Mouse (Mus musculus): ENCODE results near the gene Anapc15-ps. TPM values are rescaled to one million over a fixed set of nuclear protein-coding genes. Genes with fewer than 3 reads are reported as not detected.

Gene Anapc15-ps
- polyA plus RNA-seq, 1 experiment from 2014 or later: not detected

DNA sequence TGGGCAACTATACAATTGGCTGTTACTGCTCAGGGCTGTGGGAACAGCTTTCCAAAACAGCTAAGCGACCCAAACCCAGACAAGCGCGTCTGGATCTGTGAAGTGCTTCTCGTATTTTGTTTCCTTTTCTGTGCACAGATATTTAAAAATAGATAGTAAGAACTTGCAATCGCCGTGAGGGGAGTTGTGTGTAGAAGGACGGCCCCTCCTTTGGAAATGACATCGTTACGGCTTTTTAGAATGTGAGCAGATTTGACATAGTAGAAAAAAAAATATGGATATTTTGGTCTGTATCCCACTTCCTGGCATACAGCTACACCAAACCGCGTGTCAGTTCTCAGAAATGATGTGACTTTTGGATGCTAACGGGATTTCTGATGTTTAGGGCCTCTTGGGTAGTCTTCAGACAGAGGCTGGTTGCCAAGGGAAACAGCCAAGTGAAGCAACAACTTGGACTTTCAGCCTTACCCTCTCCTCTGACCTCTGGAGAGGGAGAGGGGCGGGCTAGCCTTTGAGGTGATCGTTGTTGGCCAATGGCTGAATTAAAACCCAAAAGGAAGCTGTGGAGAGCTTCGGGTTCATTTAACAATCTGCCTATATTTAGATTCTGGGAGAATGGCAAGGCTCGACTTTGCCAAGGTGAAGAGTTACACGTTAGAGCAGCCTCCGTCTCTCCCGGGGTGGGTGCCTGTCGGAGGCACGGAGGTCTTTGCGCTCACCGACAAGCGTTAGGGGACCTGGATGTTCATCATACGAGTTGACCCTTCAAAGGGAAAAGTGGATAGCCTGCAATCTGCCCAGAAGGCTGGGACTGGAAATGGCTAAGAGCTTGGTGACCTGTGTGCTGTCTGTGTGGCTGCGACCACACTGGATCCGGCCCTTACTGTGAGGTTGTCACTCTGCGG lies 7.2 kb upstream of the Anapc15-ps start:
- ATAC-seq (ENCODE audit: low read depth): no peak
- 59% methylated on average over 28 of the region's 28 CpGs for WGBS

DNA sequence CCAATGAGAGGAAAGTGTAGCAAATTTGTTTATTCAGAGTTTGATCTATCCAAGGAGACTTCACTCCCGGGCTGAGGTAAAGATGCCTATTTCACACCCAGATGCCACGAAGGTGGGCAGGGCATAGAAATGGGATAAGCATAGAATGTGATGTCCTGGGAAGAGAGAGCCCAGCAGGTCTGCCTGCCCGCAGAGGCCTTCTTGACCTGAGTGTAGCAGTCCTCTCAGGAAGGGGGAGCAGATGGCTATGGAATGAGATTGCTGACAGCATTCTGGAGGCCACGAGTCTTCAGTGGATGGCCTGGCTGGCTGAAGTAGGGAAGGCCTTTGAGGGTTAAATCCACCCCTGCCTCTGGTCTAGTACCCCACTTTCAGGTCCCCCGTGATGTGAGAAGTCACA lies 5.9 kb upstream of the Anapc15-ps start:
- H3K4me1 ChIP-seq (ENCODE audit: control insufficient read depth, insufficient read depth, low read length): peaks cover 10% of the 10 kb centered on the region
- DNase-seq (ENCODE audit: low spot score): no peak
- WGBS: 77% methylated on average over 5 of the region's 5 CpGs

More for the DNA sequence above, 7.2 kb upstream of the Anapc15-ps start:
- peak; percentile 64 for DNase-seq (ENCODE audit: low spot score)
- Histone ChIP-seq H3K36me3 (ENCODE audit: control insufficient read depth, insufficient read depth, low read length) (no peaks in the 10 kb centered on the region), H3K9ac (ENCODE audit: low read depth, low read length) (0 out of 2 replicates have a peak overlapping the region, but pooled peaks have one; percentile 8), H3K27me3 (replicated peaks; ENCODE audit: control insufficient read depth, insufficient read depth, low read length) (no peaks in the 10 kb centered on the region), H3K4me1 (ENCODE audit: control insufficient read depth, insufficient read depth, low read length) (peaks cover 10% of the 10 kb centered on the region), H3K4me3 (ENCODE audit: low read depth, low read length) (peak overlapping the region; percentile 21), H3K9me3 (ENCODE audit: control insufficient read depth, low read length) (no peaks in the 10 kb centered on the region), H3K27ac (replicated peaks; ENCODE audit: low read depth, low read length) (peak overlapping the region; percentile 44; the same call in 1 of the 2 replicates), H3K4me2 (ENCODE audit: low read depth, low read length) (peak overlapping the region; percentile 23)

DNA sequence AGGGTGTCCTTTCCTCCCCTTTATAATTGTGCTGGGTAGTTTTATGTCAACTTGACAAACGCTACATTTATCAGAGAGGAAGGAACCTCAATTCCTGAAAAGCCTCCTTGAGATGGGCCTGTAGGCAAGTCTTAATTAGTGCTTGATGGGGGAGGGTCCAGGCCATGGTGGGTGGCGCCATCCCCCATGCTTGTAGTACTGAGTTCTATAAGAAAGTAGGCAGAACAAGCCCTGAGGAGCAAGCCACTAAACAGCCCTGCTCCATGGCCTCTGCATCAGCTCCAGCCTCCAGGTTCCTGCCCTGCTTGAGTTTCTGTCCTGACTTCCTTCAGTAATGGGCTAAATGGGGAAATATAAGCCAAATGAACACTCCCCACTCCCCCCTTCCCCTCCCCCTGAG lies 5.4 kb upstream of the Anapc15-ps start:
- 78% methylated on average over 2 of the region's 2 CpGs for WGBS
- Histone ChIP-seq H3K4me3 (ENCODE audit: low read depth, low read length) (no peak overlapping the region), H3K9ac (ENCODE audit: low read depth, low read length) (no peak overlapping the region), H3K27ac (replicated peaks; ENCODE audit: low read depth, low read length) (no peak overlapping the region), H3K36me3 (ENCODE audit: control insufficient read depth, insufficient read depth, low read length) (no peaks in the 10 kb centered on the region), H3K4me2 (ENCODE audit: low read depth, low read length) (no peak overlapping the region), H3K27me3 (replicated peaks; ENCODE audit: control insufficient read depth, insufficient read depth, low read length) (no peaks in the 10 kb centered on the region), H3K9me3 (ENCODE audit: control insufficient read depth, low read length) (no peaks in the 10 kb centered on the region), H3K4me1 (ENCODE audit: control insufficient read depth, insufficient read depth, low read length) (peaks cover 10% of the 10 kb centered on the region)
- no peak for DNase-seq (ENCODE audit: low spot score)
- no peak for ATAC-seq (ENCODE audit: low read depth)

More for the DNA sequence above, 5.9 kb upstream of the Anapc15-ps start:
- no peaks in the 10 kb centered on the region for H3K9me3 ChIP-seq (ENCODE audit: control insufficient read depth, low read length)
- no peak for ATAC-seq (ENCODE audit: low read depth)
- H3K36me3 ChIP-seq (ENCODE audit: control insufficient read depth, insufficient read depth, low read length): no peaks in the 10 kb centered on the region
- H3K9ac ChIP-seq (ENCODE audit: low read depth, low read length): no peak overlapping the region
- no peak overlapping the region for H3K27ac ChIP-seq (replicated peaks; ENCODE audit: low read depth, low read length)
- no peak overlapping the region for H3K4me3 ChIP-seq (ENCODE audit: low read depth, low read length)
- H3K27me3 ChIP-seq (replicated peaks; ENCODE audit: control insufficient read depth, insufficient read depth, low read length): no peaks in the 10 kb centered on the region
- H3K4me2 ChIP-seq (ENCODE audit: low read depth, low read length): no peak overlapping the region

DNA sequence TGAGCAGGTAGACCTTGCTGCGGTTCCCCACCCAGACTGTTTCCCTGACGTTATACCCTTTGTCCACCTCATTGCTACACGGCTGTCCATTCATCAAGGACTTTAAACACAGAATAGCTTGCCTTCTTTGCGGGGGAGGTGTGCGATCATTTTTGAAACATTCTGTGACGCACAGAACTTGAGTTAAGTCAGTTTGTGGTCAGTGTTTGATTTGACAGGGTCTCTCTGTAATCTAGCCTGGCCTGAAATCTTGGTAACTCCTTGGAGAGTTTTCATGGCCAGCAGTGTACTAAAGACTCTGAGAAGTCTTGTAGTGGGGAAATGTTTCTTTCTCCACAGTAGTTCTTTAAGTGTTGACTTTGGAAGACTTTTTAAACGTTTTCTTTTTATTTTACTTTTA lies 5.0 kb upstream of the Anapc15-ps start:
- Histone ChIP-seq H3K27ac (replicated peaks; ENCODE audit: low read depth, low read length) (peak overlapping the region; percentile 52), H3K4me3 (ENCODE audit: low read depth, low read length) (no peak overlapping the region), H3K36me3 (ENCODE audit: control insufficient read depth, insufficient read depth, low read length) (no peaks in the 10 kb centered on the region), H3K9ac (ENCODE audit: low read depth, low read length) (no peak overlapping the region), H3K4me1 (ENCODE audit: control insufficient read depth, insufficient read depth, low read length) (peaks cover 10% of the 10 kb centered on the region), H3K9me3 (ENCODE audit: control insufficient read depth, low read length) (0 out of 2 replicates have a peak, but pooled peaks cover 3% of the 10 kb centered on the region), H3K27me3 (replicated peaks; ENCODE audit: control insufficient read depth, insufficient read depth, low read length) (no peaks in the 10 kb centered on the region), H3K4me2 (ENCODE audit: low read depth, low read length) (peak overlapping the region; percentile 30; the same call in 1 of the 2 replicates)
- 62% methylated on average over 7 of the region's 7 CpGs for WGBS
- ATAC-seq (ENCODE audit: low read depth) (no peak), DNase-seq (ENCODE audit: low spot score) (no peak)

DNA sequence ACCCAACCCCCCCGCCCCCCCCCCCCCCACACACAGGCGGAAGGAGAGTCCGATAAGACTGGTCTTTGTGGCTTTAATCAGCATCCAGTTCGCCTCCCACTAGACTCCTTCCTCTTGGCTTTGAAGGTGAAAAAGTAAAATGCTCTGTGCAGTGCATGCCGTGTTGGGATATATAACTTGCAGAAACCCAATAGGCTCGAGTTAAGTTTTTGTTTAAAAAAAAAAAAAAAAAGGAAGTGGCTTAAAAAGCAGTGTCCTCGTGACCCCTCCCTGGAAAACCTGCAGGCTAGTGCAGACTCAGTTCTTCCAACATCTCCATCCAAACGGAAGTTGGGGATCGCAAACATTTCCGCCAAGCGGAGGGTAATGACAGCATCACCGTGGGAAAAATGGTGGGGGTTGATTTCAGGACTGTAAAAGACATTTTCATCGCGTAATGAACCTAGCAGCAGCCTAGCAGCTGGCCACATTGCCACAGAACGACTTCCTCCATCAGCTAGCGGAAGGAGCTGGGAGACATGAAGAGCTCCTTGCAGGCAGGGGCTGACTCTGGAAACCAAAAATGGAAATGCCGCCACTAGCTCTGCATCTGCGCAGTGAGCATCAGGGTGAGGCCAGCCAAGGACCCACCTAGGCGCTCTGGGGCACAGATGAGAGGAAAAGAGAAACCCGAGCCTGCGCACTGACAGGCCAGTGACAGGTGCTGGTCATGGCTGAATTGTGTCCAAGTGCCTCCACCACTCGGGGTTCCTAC lies 4.3 kb upstream of the Anapc15-ps start:
- peaks cover 10% of the 10 kb centered on the region for H3K4me1 ChIP-seq (ENCODE audit: control insufficient read depth, insufficient read depth, low read length)
- no peaks in the 10 kb centered on the region for H3K27me3 ChIP-seq (replicated peaks; ENCODE audit: control insufficient read depth, insufficient read depth, low read length)
- ATAC-seq (ENCODE audit: low read depth): peak; percentile 49
- 0 out of 2 replicates have a peak, but pooled peaks cover 3% of the 10 kb centered on the region for H3K9me3 ChIP-seq (ENCODE audit: control insufficient read depth, low read length)
- H3K9ac ChIP-seq (ENCODE audit: low read depth, low read length): no peak overlapping the region
- H3K4me3 ChIP-seq (ENCODE audit: low read depth, low read length): peak overlapping the region; percentile 13
- no peaks in the 10 kb centered on the region for H3K36me3 ChIP-seq (ENCODE audit: control insufficient read depth, insufficient read depth, low read length)
- WGBS: 40% methylated on average over 22 of the region's 22 CpGs
- peak; percentile 74 for DNase-seq (ENCODE audit: low spot score)
- peak overlapping the region; percentile 30 for H3K4me2 ChIP-seq (ENCODE audit: low read depth, low read length)
- peak overlapping the region; percentile 52 for H3K27ac ChIP-seq (replicated peaks; ENCODE audit: low read depth, low read length)

DNA sequence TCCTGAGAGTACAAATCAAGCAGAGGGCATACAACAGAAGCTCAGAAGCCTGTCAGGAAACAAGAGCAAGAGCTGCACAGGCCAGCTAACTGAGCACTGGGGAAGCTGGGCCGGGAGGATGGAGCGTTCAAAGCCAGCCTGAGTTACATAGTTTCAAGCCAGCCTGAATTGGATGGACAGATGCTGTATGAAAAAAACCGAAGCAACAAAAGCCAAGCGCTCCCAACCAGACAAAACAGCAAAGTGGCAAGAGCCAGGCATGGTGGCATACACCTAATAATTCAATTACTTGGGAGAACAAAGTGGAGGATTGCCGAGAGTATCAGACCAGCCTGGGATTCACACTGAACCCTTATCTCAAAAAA lies 3.7 kb upstream of the Anapc15-ps start:
- ATAC-seq (ENCODE audit: low read depth): no peak
- no peak for DNase-seq (ENCODE audit: low spot score)
- Histone ChIP-seq H3K9ac (ENCODE audit: low read depth, low read length) (no peak overlapping the region), H3K36me3 (ENCODE audit: control insufficient read depth, insufficient read depth, low read length) (no peaks in the 10 kb centered on the region), H3K27me3 (replicated peaks; ENCODE audit: control insufficient read depth, insufficient read depth, low read length) (no peaks in the 10 kb centered on the region), H3K4me2 (ENCODE audit: low read depth, low read length) (peak overlapping the region; percentile 30; the same call in 1 of the 2 replicates), H3K4me3 (ENCODE audit: low read depth, low read length) (no peak overlapping the region), H3K27ac (replicated peaks; ENCODE audit: low read depth, low read length) (no peak overlapping the region), H3K4me1 (ENCODE audit: control insufficient read depth, insufficient read depth, low read length) (peaks cover 10% of the 10 kb centered on the region), H3K9me3 (ENCODE audit: control insufficient read depth, low read length) (0 out of 2 replicates have a peak, but pooled peaks cover 3% of the 10 kb centered on the region)
- WGBS: 68% methylated on average over 5 of the region's 5 CpGs

DNA sequence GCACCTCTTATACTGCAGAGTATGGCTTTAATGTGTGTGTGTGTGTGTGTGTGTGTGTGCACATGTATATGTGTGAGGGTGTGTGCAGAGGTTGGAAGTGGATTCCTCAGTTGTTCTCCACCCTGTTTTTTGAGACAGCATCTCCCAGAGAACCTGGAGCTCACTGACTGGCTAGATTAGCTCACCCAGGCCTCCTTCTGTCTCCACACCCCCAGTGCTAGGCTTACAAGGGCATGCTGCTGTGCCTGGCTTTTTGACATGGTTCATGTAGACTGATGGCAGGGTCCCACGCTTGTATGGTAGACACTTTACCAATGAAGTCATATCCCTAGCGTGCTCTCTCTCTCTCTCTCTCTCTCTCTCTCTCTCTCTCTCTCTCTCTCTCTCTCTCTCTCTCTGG lies 3.1 kb upstream of the Anapc15-ps start:
- H3K27me3 ChIP-seq (replicated peaks; ENCODE audit: control insufficient read depth, insufficient read depth, low read length): no peaks in the 10 kb centered on the region
- DNase-seq (ENCODE audit: low spot score) (no peak), ATAC-seq (ENCODE audit: low read depth) (no peak)
- 90% methylated on average over 2 of the region's 2 CpGs for WGBS
- 0 out of 2 replicates have a peak, but pooled peaks cover 3% of the 10 kb centered on the region for H3K9me3 ChIP-seq (ENCODE audit: control insufficient read depth, low read length)
- peaks cover 10% of the 10 kb centered on the region for H3K4me1 ChIP-seq (ENCODE audit: control insufficient read depth, insufficient read depth, low read length)
- no peaks in the 10 kb centered on the region for H3K36me3 ChIP-seq (ENCODE audit: control insufficient read depth, insufficient read depth, low read length)
- no peak overlapping the region for H3K27ac ChIP-seq (replicated peaks; ENCODE audit: low read depth, low read length)
- H3K4me3 ChIP-seq (ENCODE audit: low read depth, low read length): no peak overlapping the region
- H3K9ac ChIP-seq (ENCODE audit: low read depth, low read length): no peak overlapping the region
- no peak overlapping the region for H3K4me2 ChIP-seq (ENCODE audit: low read depth, low read length)

All from embryonic facial prominence, embryonic 14.5 days (tissue).